Mouse (Mus musculus) spleen, postnatal 4 days (tissue): ENCODE data around the gene Gm2897.
"Not testable (repeated sequence)": the region's sequence is repeated elsewhere in the genome, so short reads cannot be mapped to it uniquely, and the experiment has no call there.

Experiments used
- DNase-seq, 2 experiments: peaks; one replicate each; pipeline ENCODE4 v3.0.0; 2022; ENCODE audit warnings: low spot score in 2 of 2

Gm2897 gene

GRCm38 (mm10) chr14:3048727-3049512 lies at the start of gene Gm2897:
Gene Gm2897 (plus strand): TSS chr14:3049285.
- peak in 1 of 2 experiments; percentile 34 for DNase-seq

GRCm38 (mm10) chr14:3029702-3030101 lies 19.4 kb upstream of the Gm2897 start, which contains the start of gene Gm2888:
Gene Gm2888 (plus strand): TSS chr14:3030002.
- DNase-seq = not testable (repeated sequence)

GRCm38 (mm10) chr14:3049513-3049800 lies 372 bp downstream of the Gm2897 start:
- peak in 1 of 2 experiments; percentile 58 for DNase-seq

- DNase-seq = not testable (repeated sequence)
Measured at GRCm38 (mm10) chr14:3050087-3050486, 1.0 kb downstream of the Gm2897 start.

DNA sequence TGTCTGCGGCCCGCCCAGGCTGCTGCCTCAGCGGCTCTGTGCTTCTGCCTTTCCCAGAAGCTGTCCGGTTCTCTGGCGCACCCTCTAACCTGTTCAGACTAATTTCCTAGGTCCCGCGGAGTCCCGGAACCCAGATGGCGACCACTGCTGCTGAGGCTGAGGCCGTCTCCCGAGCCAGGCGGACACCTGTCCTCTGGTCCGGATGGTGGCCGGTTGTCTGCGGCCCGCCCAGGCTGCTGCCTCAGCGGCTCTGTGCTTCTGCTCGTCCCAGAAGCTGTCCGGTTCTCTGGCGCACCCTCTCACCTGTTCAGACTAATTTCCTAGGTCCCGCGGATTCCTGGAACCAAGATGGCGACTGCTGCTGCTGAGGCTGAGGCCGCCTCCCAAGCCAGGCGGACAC lies 67.0 kb downstream of the Gm2897 start:
- DNase-seq = peak; percentile 14 to 58
